Mouse (Mus musculus) brain, embryonic 14.5 days (tissue): ENCODE measurements around the gene Dbndd1.

Experiments used
- CTCF ChIP-seq: fragments of 200-500 bp; IDR thresholded peaks from 2 replicates; pipeline ENCODE4 v1.5.1; 2012; ENCODE audit warnings: inconsistent platforms, mild to moderate bottlenecking, moderate library complexity, borderline replicate concordance; ENCODE audit not compliant: insufficient read depth, insufficient read length; ENCODE audit errors: extremely low read depth
- POLR2A ChIP-seq: fragments of 200-500 bp; IDR thresholded peaks from 2 replicates; pipeline ENCODE4 v1.6.1; 2012; ENCODE audit warnings: mild to moderate bottlenecking, inconsistent platforms, borderline replicate concordance; ENCODE audit not compliant: poor library complexity, insufficient read depth, insufficient read length, severe bottlenecking; ENCODE audit errors: extremely low read depth

DNA sequence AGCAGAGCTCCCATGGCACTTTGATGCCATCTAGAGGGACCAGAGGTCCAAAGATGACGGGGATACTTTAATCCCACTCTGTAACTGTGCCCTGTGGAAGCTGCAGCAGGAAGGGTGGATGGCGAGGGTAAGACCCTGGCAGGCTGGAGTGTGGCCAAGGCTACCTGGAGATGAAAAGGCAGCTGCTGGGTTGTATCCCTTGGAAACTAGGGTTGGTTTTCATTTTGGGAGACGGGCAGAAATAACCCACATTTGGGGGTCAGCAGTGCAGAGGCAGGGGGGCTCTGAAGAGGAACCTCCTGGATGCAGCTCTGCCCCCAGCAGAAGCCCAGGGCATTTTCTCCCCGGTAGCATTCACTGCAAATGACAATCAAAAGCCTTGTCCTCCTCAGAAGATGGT is 10.0 kb downstream of the Dbndd1 start:
- TF ChIP-seq POLR2A (no peak), CTCF (no peak)
